Mouse (Mus musculus) neural tube, embryonic 12.5 days (tissue): ENCODE data around the gene Mrps27. TPM values are rescaled to one million over a fixed set of nuclear protein-coding genes. Genes with fewer than 3 reads are reported as not detected.
A peak's percentile ranks its signal among the peaks of the same experiment; 100 is the strongest.

ENCODE experiments used
- ATAC-seq: fragments of 200-750 bp; cut with Nextera tagmentation; 2 replicates; pipeline ENCODE4 v1.8.0; 2017; ENCODE audit warnings: low read depth, mild to moderate bottlenecking, moderate TSS enrichment, moderate library complexity; ENCODE audit not compliant: low FRiP score
- H3K27ac ChIP-seq: fragments of 300-500 bp; sonication (generic); 2 replicates; pipeline ENCODE4 v1.5.1; 2016
- H3K27me3 ChIP-seq: fragments of 300-500 bp; sonication (generic); replicated peaks from 2 replicates; pipeline ENCODE4 v1.6.1; 2016; ENCODE audit warnings: mild to moderate bottlenecking
- H3K36me3 ChIP-seq: fragments of 300-500 bp; sonication (generic); 2 replicates; pipeline ENCODE4 v1.6.1; 2016; ENCODE audit warnings: mild to moderate bottlenecking
- H3K4me1 ChIP-seq: fragments of 300-500 bp; sonication (generic); 2 replicates; pipeline ENCODE4 v1.6.1; 2016
- H3K4me2 ChIP-seq: fragments of 300-500 bp; sonication (generic); replicated peaks from 2 replicates; pipeline ENCODE4 v1.6.1; 2016; ENCODE audit warnings: mild to moderate bottlenecking
- H3K4me3 ChIP-seq: fragments of 300-500 bp; sonication (generic); 2 replicates; pipeline ENCODE4 v1.5.1; 2016
- H3K9ac ChIP-seq: fragments of 300-500 bp; sonication (generic); 2 replicates; pipeline ENCODE4 v1.6.1; 2016; ENCODE audit warnings: mild to moderate bottlenecking
- H3K9me3 ChIP-seq: fragments of 300-500 bp; sonication (generic); 2 replicates; pipeline ENCODE4 v1.6.1; 2016; ENCODE audit warnings: mild to moderate bottlenecking
- WGBS: fragments of 180-500 bp; shearing (Covaris S2); methylation state at CpG from one replicate; pipeline ENCODE4 v1.1.7; 2016; 5-methylcytosine and 5-hydroxymethylcytosine counted together
- polyA plus RNA-seq: library from polyadenylated mRNA; unstranded; fragments of >200 nt; fragmentation: Nextera tagmentation; extraction: Ambion mirVana; gene quantifications from 2 replicates; pipeline ENCODE4 v1.2.1, GENCODE M21; 2016

Mrps27 gene
- polyA plus RNA-seq: 45.9 and 49.4 TPM in 2 replicates

GRCm38 (mm10) chr13:99344599-99345575, at the start of gene Mrps27, which contains the start of gene Ptcd2:
Gene Mrps27 (plus strand): TSS chr13:99344786.
Gene Ptcd2 (minus strand): TSS chr13:99344705.
- H3K4me3 ChIP-seq: peak within 1 kb of the TSS; percentile 84
- H3K4me1 ChIP-seq: peaks cover 14% of the 10 kb centered on the region
- H3K27me3 ChIP-seq: no peaks in the 10 kb centered on the region
- peak; percentile 98 for ATAC-seq
- peak within 1 kb of the TSS; percentile 79 for H3K4me2 ChIP-seq
- H3K9ac ChIP-seq: peak within 1 kb of the TSS; percentile 83
- WGBS: 4% methylated on average over 39 of the region's 39 CpGs
- H3K27ac ChIP-seq: peak within 1 kb of the TSS; percentile 72
- H3K36me3 ChIP-seq: peaks cover 40% of the 10 kb centered on the region
- no peaks in the 10 kb centered on the region for H3K9me3 ChIP-seq

GRCm38 (mm10) chr13:99299921-99300320, 44.7 kb upstream of the Mrps27 start:
- Histone ChIP-seq H3K27me3 (no peaks in the 10 kb centered on the region), H3K4me1 (no peaks in the 10 kb centered on the region), H3K9me3 (no peaks in the 10 kb centered on the region), H3K27ac (no peak overlapping the region), H3K9ac (no peak overlapping the region), H3K4me2 (no peak overlapping the region), H3K36me3 (no peaks in the 10 kb centered on the region), H3K4me3 (no peak overlapping the region)
- no peak for ATAC-seq
- WGBS: 88% methylated on average over 5 of the region's 5 CpGs

DNA sequence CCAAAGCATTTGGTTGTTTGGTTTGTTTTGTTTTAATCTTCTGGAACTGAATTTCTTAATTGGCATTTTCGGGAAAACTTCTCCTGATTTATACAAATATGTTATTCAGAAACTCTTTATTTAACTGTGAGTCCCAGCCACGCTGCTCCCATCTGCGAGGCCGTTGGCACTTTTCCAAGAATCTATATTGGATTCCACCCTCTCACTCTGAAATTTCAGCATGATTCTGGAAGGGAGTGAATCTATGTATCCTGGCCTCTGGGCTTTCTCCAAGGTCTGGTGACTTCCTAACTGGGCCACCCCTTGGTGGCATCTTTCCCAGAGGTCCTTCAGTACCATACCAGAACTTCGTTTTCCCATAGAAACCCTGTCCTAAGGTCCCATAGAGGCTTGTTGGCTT, 40.7 kb upstream of the Mrps27 start:
- no peak for ATAC-seq

DNA sequence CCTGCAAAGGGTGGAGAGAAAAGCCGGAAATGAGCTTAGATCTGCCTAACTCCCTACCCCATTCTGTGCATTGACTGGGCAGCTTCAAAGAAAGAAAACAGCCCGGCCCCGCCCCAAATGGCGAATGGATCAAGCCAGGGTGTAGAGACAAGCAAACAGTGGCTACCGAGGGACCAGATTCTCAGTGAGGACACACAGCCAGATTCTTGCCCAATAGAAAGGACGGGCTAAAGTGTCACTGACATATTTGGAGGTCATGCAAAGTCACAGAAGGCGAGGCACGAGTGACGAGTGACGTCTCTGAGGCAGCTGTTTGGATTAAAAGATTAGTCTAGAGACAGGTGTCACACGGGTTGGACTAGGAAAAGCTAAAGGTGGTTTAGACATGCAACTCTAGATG, 40.2 kb upstream of the Mrps27 start:
- WGBS: 84% methylated on average over 11 of the region's 11 CpGs
- no peaks in the 10 kb centered on the region for H3K27me3 ChIP-seq
- no peak overlapping the region for H3K27ac ChIP-seq
- H3K9me3 ChIP-seq: no peaks in the 10 kb centered on the region
- H3K9ac ChIP-seq: no peak overlapping the region
- H3K36me3 ChIP-seq: no peaks in the 10 kb centered on the region
- no peak overlapping the region for H3K4me3 ChIP-seq
- H3K4me2 ChIP-seq: no peak overlapping the region
- ATAC-seq: no peak
- no peaks in the 10 kb centered on the region for H3K4me1 ChIP-seq

More for the DNA sequence above, 40.7 kb upstream of the Mrps27 start:
- no peak overlapping the region for H3K4me3 ChIP-seq
- no peaks in the 10 kb centered on the region for H3K36me3 ChIP-seq
- H3K27ac ChIP-seq: no peak overlapping the region
- 75% methylated on average over 5 of the region's 5 CpGs for WGBS
- no peak overlapping the region for H3K4me2 ChIP-seq
- no peaks in the 10 kb centered on the region for H3K27me3 ChIP-seq
- no peak overlapping the region for H3K9ac ChIP-seq
- H3K9me3 ChIP-seq: no peaks in the 10 kb centered on the region
- H3K4me1 ChIP-seq: no peaks in the 10 kb centered on the region

- no peak overlapping the region for H3K27ac ChIP-seq
- no peak overlapping the region for H3K4me3 ChIP-seq
- 94% methylated on average over 1 of the region's 1 CpGs for WGBS
- H3K36me3 ChIP-seq: no peaks in the 10 kb centered on the region
- ATAC-seq: no peak
- no peak overlapping the region for H3K9ac ChIP-seq
- no peaks in the 10 kb centered on the region for H3K9me3 ChIP-seq
- no peak overlapping the region for H3K4me2 ChIP-seq
- H3K27me3 ChIP-seq: no peaks in the 10 kb centered on the region
- H3K4me1 ChIP-seq: no peaks in the 10 kb centered on the region
These were observed 39.4 kb upstream of the Mrps27 start for GRCm38 (mm10) chr13:99305186-99305585.

DNA sequence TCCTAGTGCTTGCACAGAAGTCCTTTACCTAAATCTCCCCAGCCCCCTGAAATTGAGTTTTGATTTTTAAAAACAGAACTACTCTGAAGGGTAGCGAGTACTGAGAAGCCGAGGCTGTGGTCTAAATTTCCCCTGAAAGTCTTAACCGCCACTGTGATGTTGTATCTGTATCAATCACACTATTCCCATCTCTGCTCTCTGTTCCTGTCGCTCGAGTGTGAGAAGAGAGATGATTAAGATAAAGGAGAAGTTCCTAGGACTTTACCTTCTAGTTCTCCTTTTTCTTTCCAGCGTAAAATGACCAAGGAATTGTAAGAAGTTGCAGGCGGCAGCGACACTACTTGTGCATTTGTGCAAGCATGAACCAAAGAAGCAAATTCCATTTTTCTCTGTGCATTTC, 38.4 kb upstream of the Mrps27 start:
- no peaks in the 10 kb centered on the region for H3K27me3 ChIP-seq
- H3K36me3 ChIP-seq: no peaks in the 10 kb centered on the region
- ATAC-seq: no peak
- no peak overlapping the region for H3K4me2 ChIP-seq
- H3K9me3 ChIP-seq: no peaks in the 10 kb centered on the region
- no peak overlapping the region for H3K4me3 ChIP-seq
- no peaks in the 10 kb centered on the region for H3K4me1 ChIP-seq
- WGBS: 90% methylated on average over 8 of the region's 8 CpGs
- no peak overlapping the region for H3K9ac ChIP-seq
- no peak overlapping the region for H3K27ac ChIP-seq

DNA sequence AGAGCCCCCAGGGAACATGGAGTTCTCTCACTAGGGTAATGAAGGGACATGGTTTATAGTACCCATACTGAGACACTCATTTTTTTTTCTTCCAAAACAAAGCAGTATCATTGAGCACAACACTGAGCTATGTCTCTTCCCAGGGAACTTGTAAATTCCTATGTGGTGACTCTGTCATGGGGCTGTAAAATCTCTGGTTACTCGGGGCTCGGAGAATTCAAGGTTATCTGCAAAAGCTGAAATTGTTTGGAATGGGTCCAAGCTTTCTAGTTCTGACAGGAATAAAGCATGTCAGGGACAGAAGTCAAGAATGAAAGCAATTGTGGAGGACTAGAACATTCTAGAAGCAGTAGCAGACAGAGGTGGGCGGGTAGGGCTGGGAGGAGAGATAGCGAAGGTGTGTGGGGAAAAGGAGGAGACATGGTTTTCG, 36.6 kb upstream of the Mrps27 start:
- Histone ChIP-seq H3K27me3 (no peaks in the 10 kb centered on the region), H3K27ac (no peak overlapping the region), H3K9ac (no peak overlapping the region), H3K4me1 (no peaks in the 10 kb centered on the region), H3K9me3 (no peaks in the 10 kb centered on the region), H3K4me2 (no peak overlapping the region), H3K4me3 (no peak overlapping the region), H3K36me3 (no peaks in the 10 kb centered on the region)
- ATAC-seq: no peak
- 82% methylated on average over 5 of the region's 5 CpGs for WGBS

DNA sequence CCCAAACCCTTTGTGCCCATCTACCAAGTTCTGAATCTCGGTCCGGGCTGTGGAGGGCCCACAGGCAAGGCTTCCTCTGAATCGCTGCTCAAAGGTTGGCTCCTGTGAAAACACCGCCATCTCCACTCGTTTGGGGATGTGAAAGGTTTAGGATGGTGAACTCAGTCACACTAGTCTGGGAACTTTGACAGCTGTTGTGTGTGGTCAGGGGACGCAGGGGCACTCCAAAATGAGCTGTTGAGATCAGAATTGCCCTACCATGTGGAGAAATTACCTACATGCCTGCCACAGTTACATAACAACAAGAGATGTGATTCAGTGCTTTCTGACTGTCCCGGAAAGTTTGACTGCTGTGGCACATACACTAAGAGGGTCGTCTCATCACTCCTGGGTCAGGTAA, 36.2 kb upstream of the Mrps27 start:
- H3K36me3 ChIP-seq: no peaks in the 10 kb centered on the region
- no peak overlapping the region for H3K4me2 ChIP-seq
- H3K4me3 ChIP-seq: no peak overlapping the region
- no peaks in the 10 kb centered on the region for H3K4me1 ChIP-seq
- no peak for ATAC-seq
- H3K9ac ChIP-seq: no peak overlapping the region
- no peak overlapping the region for H3K27ac ChIP-seq
- H3K27me3 ChIP-seq: no peaks in the 10 kb centered on the region
- 90% methylated on average over 8 of the region's 8 CpGs for WGBS
- H3K9me3 ChIP-seq: no peaks in the 10 kb centered on the region

- 92% methylated on average over 5 of the region's 5 CpGs for WGBS
- H3K9ac ChIP-seq: no peak overlapping the region
- H3K9me3 ChIP-seq: no peaks in the 10 kb centered on the region
- H3K36me3 ChIP-seq: 0 out of 2 replicates have a peak, but pooled peaks cover 1% of the 10 kb centered on the region
- H3K27me3 ChIP-seq: no peaks in the 10 kb centered on the region
- H3K4me1 ChIP-seq: no peaks in the 10 kb centered on the region
- H3K4me2 ChIP-seq: no peak overlapping the region
- H3K4me3 ChIP-seq: no peak overlapping the region
- H3K27ac ChIP-seq: no peak overlapping the region
- ATAC-seq: no peak
These were observed 30.5 kb upstream of the Mrps27 start for GRCm38 (mm10) chr13:99314098-99314497.

DNA sequence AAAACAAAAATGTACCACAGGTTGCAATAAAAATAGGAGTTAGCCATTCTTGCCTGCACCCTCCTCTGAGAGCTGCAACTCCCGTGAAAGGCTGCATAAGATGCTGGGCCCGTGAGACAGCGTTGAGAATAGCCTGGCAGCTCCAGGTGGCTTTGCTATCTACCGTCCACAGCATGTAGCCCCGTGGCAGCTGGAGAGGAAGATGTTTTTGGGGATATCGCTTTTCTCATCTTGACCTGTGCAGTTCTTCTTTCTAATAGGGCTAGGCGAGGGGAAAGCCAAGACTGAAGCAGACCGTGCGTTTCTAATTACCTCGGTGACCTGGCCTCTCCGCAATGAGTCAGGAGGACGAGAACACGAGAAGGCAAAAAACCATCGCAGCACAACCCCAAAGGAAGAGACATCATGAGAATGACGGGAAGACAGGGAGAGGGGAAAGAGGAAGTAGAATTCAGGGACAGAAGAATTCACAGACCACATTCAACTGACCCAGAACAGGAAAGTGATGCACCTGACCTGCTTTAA, 29.9 kb upstream of the Mrps27 start:
- H3K36me3 ChIP-seq: peaks cover 7% of the 10 kb centered on the region
- no peaks in the 10 kb centered on the region for H3K9me3 ChIP-seq
- H3K27ac ChIP-seq: no peak overlapping the region
- H3K4me2 ChIP-seq: no peak overlapping the region
- H3K4me1 ChIP-seq: no peaks in the 10 kb centered on the region
- no peak overlapping the region for H3K4me3 ChIP-seq
- 89% methylated on average over 15 of the region's 15 CpGs for WGBS
- ATAC-seq: no peak
- no peak overlapping the region for H3K9ac ChIP-seq
- H3K27me3 ChIP-seq: no peaks in the 10 kb centered on the region

DNA sequence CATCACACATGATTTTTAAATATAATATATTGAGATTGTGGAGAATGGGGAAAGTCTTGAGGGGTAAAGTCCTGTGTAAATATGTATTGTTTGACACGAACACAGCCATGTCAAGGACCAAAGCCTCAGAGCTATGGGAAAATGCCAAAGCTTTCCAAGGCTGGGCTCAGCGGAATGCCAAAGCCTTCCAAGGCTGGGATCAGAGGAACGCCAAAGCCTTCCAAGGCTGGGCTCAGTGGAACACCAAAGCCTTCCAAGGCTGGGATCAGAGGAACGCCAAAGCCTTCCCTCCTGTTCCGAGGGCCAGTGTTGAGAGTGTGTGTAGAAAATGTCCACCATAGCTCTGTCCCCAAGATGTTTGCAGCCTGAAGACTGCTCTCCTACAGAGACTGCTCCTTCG, 28.2 kb upstream of the Mrps27 start:
- Histone ChIP-seq H3K4me3 (no peak overlapping the region), H3K4me1 (no peaks in the 10 kb centered on the region), H3K9ac (no peak overlapping the region), H3K27me3 (no peaks in the 10 kb centered on the region), H3K27ac (no peak overlapping the region), H3K36me3 (peaks cover 23% of the 10 kb centered on the region), H3K9me3 (no peaks in the 10 kb centered on the region), H3K4me2 (no peak overlapping the region)
- ATAC-seq: no peak
- WGBS: 93% methylated on average over 6 of the region's 6 CpGs

DNA sequence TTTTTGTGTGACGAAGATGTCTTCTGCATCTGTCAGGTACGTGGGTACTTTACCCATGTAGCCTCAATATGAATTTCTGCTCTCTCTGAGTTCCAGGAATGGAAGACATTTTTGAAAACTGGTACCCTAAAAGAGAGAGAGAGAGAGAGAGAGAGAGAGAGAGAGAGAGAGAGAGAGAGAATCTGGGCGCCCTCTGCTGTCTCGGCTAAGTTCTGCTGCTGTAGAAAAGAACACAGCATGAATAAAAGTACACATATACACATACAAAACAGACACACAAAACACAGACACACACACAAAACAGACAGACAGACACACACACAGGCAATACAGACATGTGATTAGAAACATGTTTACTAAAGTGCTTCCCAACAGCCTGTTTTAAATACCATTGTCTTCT, 27.5 kb upstream of the Mrps27 start:
- Histone ChIP-seq H3K27ac (no peak overlapping the region), H3K36me3 (peaks cover 24% of the 10 kb centered on the region), H3K9me3 (no peaks in the 10 kb centered on the region), H3K4me1 (no peaks in the 10 kb centered on the region), H3K4me2 (no peak overlapping the region), H3K9ac (no peak overlapping the region), H3K4me3 (no peak overlapping the region), H3K27me3 (no peaks in the 10 kb centered on the region)
- no peak for ATAC-seq
- 54% methylated on average over 4 of the region's 4 CpGs for WGBS
